Mouse (Mus musculus): ENCODE results near the gene Gm49369.

- TF ChIP-seq POLR2A (IDR thresholded peaks at IDR 0.05; ENCODE audit: control insufficient read depth, low read depth, low read length) (no peak), CTCF (IDR thresholded peaks at IDR 0.05; ENCODE audit: control insufficient read depth, insufficient read depth, insufficient replicate concordance, low read depth, low read length) (no peak)
These were observed 10.5 kb downstream of the Gm49369 start for GRCm38 (mm10) chr7:142371768-142372661.

All from testis, adult 2 months (tissue).